Mouse (Mus musculus) midbrain, embryonic 11.5 days (tissue): ENCODE data around the gene Actc1. TPM values are rescaled to one million over a fixed set of nuclear protein-coding genes. Genes with fewer than 3 reads are reported as not detected.

Experiments used
- ATAC-seq: fragments of 200-750 bp; cut with Nextera tagmentation; 2 replicates; pipeline ENCODE4 v1.8.0; 2017; ENCODE audit warnings: moderate TSS enrichment, moderate library complexity; ENCODE audit not compliant: low FRiP score
- DNase-seq: peaks from one replicate; pipeline ENCODE4 v3.0.0; 2015; ENCODE audit warnings: low spot score; ENCODE audit errors: missing footprints
- H3K27ac ChIP-seq: fragments of 300-500 bp; sonication (generic); 2 replicates; pipeline ENCODE4 v1.5.1; 2014; ENCODE audit warnings: low read depth, low read length
- H3K27me3 ChIP-seq: fragments of 300-500 bp; sonication (generic); 2 replicates; pipeline ENCODE4 v1.6.1; 2014; ENCODE audit warnings: mild to moderate bottlenecking, low read length, moderate library complexity, mixed read lengths; ENCODE audit not compliant: control insufficient read depth, insufficient read depth
- H3K36me3 ChIP-seq: fragments of 300-500 bp; sonication (generic); 2 replicates; pipeline ENCODE4 v1.6.1; 2014; ENCODE audit warnings: mild to moderate bottlenecking, low read length, moderate library complexity, mixed read lengths; ENCODE audit not compliant: control insufficient read depth, insufficient read depth
- H3K4me1 ChIP-seq: fragments of 300-500 bp; sonication (generic); 2 replicates; pipeline ENCODE4 v1.6.1; 2014; ENCODE audit warnings: low read length; ENCODE audit not compliant: control insufficient read depth, insufficient read depth
- H3K4me2 ChIP-seq: fragments of 300-500 bp; sonication (generic); 2 replicates; pipeline ENCODE4 v1.6.1; 2014; ENCODE audit warnings: mild to moderate bottlenecking, moderate library complexity
- H3K4me3 ChIP-seq: fragments of 300-500 bp; sonication (generic); 2 replicates; pipeline ENCODE4 v1.5.1; 2014; ENCODE audit warnings: low read depth, low read length
- H3K9ac ChIP-seq: fragments of 300-500 bp; sonication (generic); 2 replicates; pipeline ENCODE4 v1.6.1; 2014; ENCODE audit warnings: low read length
- H3K9me3 ChIP-seq: fragments of 300-500 bp; sonication (generic); 2 replicates; pipeline ENCODE4 v1.6.1; 2016; ENCODE audit warnings: low read length; ENCODE audit not compliant: control insufficient read depth
- WGBS: fragments of 180-500 bp; shearing (Covaris S2); extraction: QIAGEN DNeasy Blood & Tissue Kit; methylation state at CpG from one replicate; pipeline ENCODE4 v1.1.7; 2014; 5-methylcytosine and 5-hydroxymethylcytosine counted together
- polyA plus RNA-seq: library from polyadenylated mRNA; unstranded; fragments of >200 nt; fragmentation: Nextera tagmentation; extraction: Ambion mirVana; gene quantifications from 2 replicates; pipeline ENCODE4 v1.2.1, GENCODE M21; 2014

Gene Actc1
- polyA plus RNA-seq = 1.6 and 2.0 TPM in 2 replicates

GRCm38 (mm10) chr2:114052696-114053598, at the start of gene Actc1:
Actc1 (minus strand) TSS chr2:114053548.
- no peaks in the 10 kb centered on the region for H3K36me3 ChIP-seq
- no peaks in the 10 kb centered on the region for H3K9me3 ChIP-seq
- ATAC-seq (peak; percentile 20; the same call in 1 of the 2 replicates), DNase-seq (no peak)
- 0 out of 2 replicates have a peak, but pooled peaks cover 3% of the 10 kb centered on the region for H3K4me1 ChIP-seq
- WGBS = 56% methylated on average over 14 of the region's 14 CpGs
- H3K4me3 ChIP-seq = no peak within 1 kb of the TSS
- H3K9ac ChIP-seq = no peak within 1 kb of the TSS
- no peaks in the 10 kb centered on the region for H3K27me3 ChIP-seq
- H3K4me2 ChIP-seq = no peak within 1 kb of the TSS
- H3K27ac ChIP-seq = no peak within 1 kb of the TSS

GRCm38 (mm10) chr2:114102471-114102870, 49.1 kb upstream of the Actc1 start:
- Histone ChIP-seq H3K9me3 (no peaks in the 10 kb centered on the region), H3K4me2 (no peak overlapping the region), H3K36me3 (peaks cover 23% of the 10 kb centered on the region), H3K4me3 (no peak overlapping the region), H3K27ac (no peak overlapping the region), H3K4me1 (no peaks in the 10 kb centered on the region), H3K9ac (no peak overlapping the region), H3K27me3 (no peaks in the 10 kb centered on the region)
- DNase-seq (no peak), ATAC-seq (no peak)
- 93% methylated on average over 3 of the region's 3 CpGs for WGBS

GRCm38 (mm10) chr2:114100834-114101233, 47.5 kb upstream of the Actc1 start:
- no peak for DNase-seq

GRCm38 (mm10) chr2:114099816-114100215, 46.5 kb upstream of the Actc1 start:
- no peaks in the 10 kb centered on the region for H3K4me1 ChIP-seq
- H3K27me3 ChIP-seq = no peaks in the 10 kb centered on the region
- no peak overlapping the region for H3K27ac ChIP-seq
- no peak overlapping the region for H3K9ac ChIP-seq
- no peak overlapping the region for H3K4me2 ChIP-seq
- 95% methylated on average over 3 of the region's 3 CpGs for WGBS
- H3K4me3 ChIP-seq = no peak overlapping the region
- H3K36me3 ChIP-seq = peaks cover 17% of the 10 kb centered on the region
- ATAC-seq (no peak), DNase-seq (no peak)
- no peaks in the 10 kb centered on the region for H3K9me3 ChIP-seq

More at GRCm38 (mm10) chr2:114100834-114101233, 47.5 kb upstream of the Actc1 start:
- Histone ChIP-seq H3K36me3 (peaks cover 20% of the 10 kb centered on the region), H3K9ac (no peak overlapping the region), H3K4me2 (no peak overlapping the region), H3K4me3 (no peak overlapping the region), H3K27me3 (no peaks in the 10 kb centered on the region), H3K9me3 (no peaks in the 10 kb centered on the region), H3K4me1 (no peaks in the 10 kb centered on the region), H3K27ac (no peak overlapping the region)
- ATAC-seq = no peak
- 96% methylated on average over 9 of the region's 9 CpGs for WGBS

- Histone ChIP-seq H3K9ac (no peak overlapping the region), H3K36me3 (peaks cover 17% of the 10 kb centered on the region), H3K9me3 (no peaks in the 10 kb centered on the region), H3K4me2 (no peak overlapping the region), H3K27ac (no peak overlapping the region), H3K4me1 (no peaks in the 10 kb centered on the region), H3K4me3 (no peak overlapping the region), H3K27me3 (no peaks in the 10 kb centered on the region)
- no peak for DNase-seq
- WGBS = 95% methylated on average over 5 of the region's 5 CpGs
- no peak for ATAC-seq
These were observed 45.8 kb upstream of the Actc1 start for GRCm38 (mm10) chr2:114099109-114099508.

GRCm38 (mm10) chr2:114097627-114098026, 44.3 kb upstream of the Actc1 start:
- 91% methylated on average over 4 of the region's 4 CpGs for WGBS
- H3K27me3 ChIP-seq = no peaks in the 10 kb centered on the region
- DNase-seq = no peak

GRCm38 (mm10) chr2:114096570-114096969, 43.2 kb upstream of the Actc1 start:
- Histone ChIP-seq H3K27me3 (no peaks in the 10 kb centered on the region), H3K4me3 (no peak overlapping the region), H3K27ac (no peak overlapping the region), H3K4me1 (no peaks in the 10 kb centered on the region), H3K9me3 (no peaks in the 10 kb centered on the region), H3K4me2 (no peak overlapping the region), H3K36me3 (peaks cover 17% of the 10 kb centered on the region), H3K9ac (no peak overlapping the region)
- DNase-seq (no peak), ATAC-seq (no peak)
- WGBS = 96% methylated on average over 1 of the region's 1 CpGs

More at GRCm38 (mm10) chr2:114097627-114098026, 44.3 kb upstream of the Actc1 start:
- no peaks in the 10 kb centered on the region for H3K4me1 ChIP-seq
- H3K4me3 ChIP-seq = no peak overlapping the region
- no peak overlapping the region for H3K4me2 ChIP-seq
- peaks cover 17% of the 10 kb centered on the region for H3K36me3 ChIP-seq
- no peaks in the 10 kb centered on the region for H3K9me3 ChIP-seq
- H3K27ac ChIP-seq = no peak overlapping the region
- no peak for ATAC-seq
- no peak overlapping the region for H3K9ac ChIP-seq

GRCm38 (mm10) chr2:114095348-114095747, 42.0 kb upstream of the Actc1 start:
- Histone ChIP-seq H3K27me3 (no peaks in the 10 kb centered on the region), H3K9me3 (no peaks in the 10 kb centered on the region), H3K4me2 (no peak overlapping the region), H3K9ac (no peak overlapping the region), H3K4me3 (no peak overlapping the region), H3K36me3 (peaks cover 8% of the 10 kb centered on the region), H3K27ac (no peak overlapping the region), H3K4me1 (no peaks in the 10 kb centered on the region)
- DNase-seq (no peak), ATAC-seq (no peak)
- WGBS = 90% methylated on average over 5 of the region's 5 CpGs

- ATAC-seq (no peak), DNase-seq (no peak)
- Histone ChIP-seq H3K4me2 (no peak overlapping the region), H3K4me1 (no peaks in the 10 kb centered on the region), H3K9ac (no peak overlapping the region), H3K36me3 (peaks cover 4% of the 10 kb centered on the region), H3K9me3 (no peaks in the 10 kb centered on the region), H3K27me3 (no peaks in the 10 kb centered on the region), H3K27ac (no peak overlapping the region), H3K4me3 (no peak overlapping the region)
- 93% methylated on average over 1 of the region's 1 CpGs for WGBS
These were observed 41.3 kb upstream of the Actc1 start for GRCm38 (mm10) chr2:114094696-114095095.
